Mouse (Mus musculus) forebrain, embryonic 13.5 days (tissue): Measurements from ENCODE around the gene Polr2b. TPM values are rescaled to one million over a fixed set of nuclear protein-coding genes. Genes with fewer than 3 reads are reported as not detected.

Source experiments
- ATAC-seq: fragments of 200-750 bp; cut with Nextera tagmentation; 2 replicates; pipeline ENCODE4 v1.8.0; 2017
- H3K27ac ChIP-seq: fragments of 300-500 bp; sonication (generic); 2 replicates; pipeline ENCODE4 v1.5.1; 2015; ENCODE audit warnings: inconsistent platforms, mild to moderate bottlenecking, moderate library complexity
- H3K27me3 ChIP-seq: fragments of 300-500 bp; sonication (generic); 2 replicates; pipeline ENCODE4 v1.6.1; 2015; ENCODE audit warnings: mild to moderate bottlenecking, inconsistent platforms
- H3K36me3 ChIP-seq: fragments of 300-500 bp; sonication (generic); 2 replicates; pipeline ENCODE4 v1.6.1; 2015; ENCODE audit warnings: mild to moderate bottlenecking, inconsistent platforms; ENCODE audit not compliant: poor library complexity, severe bottlenecking
- H3K4me1 ChIP-seq: fragments of 300-500 bp; sonication (generic); 2 replicates; pipeline ENCODE4 v1.6.1; 2015; ENCODE audit warnings: inconsistent platforms
- H3K4me2 ChIP-seq: fragments of 300-500 bp; sonication (generic); 2 replicates; pipeline ENCODE4 v1.6.1; 2015; ENCODE audit warnings: inconsistent platforms, mild to moderate bottlenecking, moderate library complexity
- H3K4me3 ChIP-seq: fragments of 300-500 bp; sonication (generic); 2 replicates; pipeline ENCODE4 v1.5.1; 2015; ENCODE audit warnings: mild to moderate bottlenecking, inconsistent platforms
- H3K9ac ChIP-seq: fragments of 300-500 bp; sonication (generic); 2 replicates; pipeline ENCODE4 v1.6.1; 2015; ENCODE audit warnings: mild to moderate bottlenecking, inconsistent platforms
- H3K9me3 ChIP-seq: fragments of 300-500 bp; sonication (generic); replicated peaks from 2 replicates; pipeline ENCODE4 v1.6.1; 2016; ENCODE audit warnings: inconsistent platforms
- WGBS: fragments of 180-500 bp; shearing (Covaris S2); methylation state at CpG from one replicate; pipeline ENCODE4 v1.1.7; 2015; 5-methylcytosine and 5-hydroxymethylcytosine counted together
- polyA plus RNA-seq: library from polyadenylated mRNA; unstranded; fragments of >200 nt; fragmentation: Nextera tagmentation; extraction: Ambion mirVana; gene quantifications from 2 replicates; pipeline ENCODE4 v1.2.1, GENCODE M21; 2015

Polr2b gene
- polyA plus RNA-seq, 1 experiment from 2014 or later: 82.5 TPM

GRCm38 (mm10) chr5:77307821-77308553 lies 2.0 kb upstream of the Polr2b start:
- Histone ChIP-seq H3K36me3 (peaks cover 41% of the 10 kb centered on the region), H3K27me3 (no peaks in the 10 kb centered on the region), H3K4me1 (peaks cover 35% of the 10 kb centered on the region), H3K9me3 (no peaks in the 10 kb centered on the region), H3K27ac (no peak overlapping the region), H3K9ac (peak overlapping the region; percentile 94), H3K4me3 (peak overlapping the region; percentile 99), H3K4me2 (peak overlapping the region; percentile 99)
- no peak for ATAC-seq
- 81% methylated on average over 5 of the region's 5 CpGs for WGBS

- peak overlapping the region; percentile 94 for H3K9ac ChIP-seq
- peak; percentile 25 for ATAC-seq
- H3K36me3 ChIP-seq: peaks cover 44% of the 10 kb centered on the region
- peak overlapping the region; percentile 99 for H3K4me3 ChIP-seq
- peak overlapping the region; percentile 99 for H3K4me2 ChIP-seq
- under 1% methylated on average over 74 of the region's 76 CpGs for WGBS
- peak overlapping the region; percentile 88 for H3K27ac ChIP-seq
- no peaks in the 10 kb centered on the region for H3K9me3 ChIP-seq
- H3K27me3 ChIP-seq: no peaks in the 10 kb centered on the region
- H3K4me1 ChIP-seq: peaks cover 35% of the 10 kb centered on the region
These were observed 668 bp upstream of the Polr2b start for GRCm38 (mm10) chr5:77309051-77309906.

- H3K9me3 ChIP-seq: no peaks in the 10 kb centered on the region
- no peak overlapping the region for H3K27ac ChIP-seq
- H3K36me3 ChIP-seq: peaks cover 57% of the 10 kb centered on the region
- peaks cover 15% of the 10 kb centered on the region for H3K4me1 ChIP-seq
- no peak overlapping the region for H3K4me3 ChIP-seq
- no peaks in the 10 kb centered on the region for H3K27me3 ChIP-seq
- H3K4me2 ChIP-seq: no peak overlapping the region
- H3K9ac ChIP-seq: no peak overlapping the region
- ATAC-seq: no peak
- 94% methylated on average over 4 of the region's 4 CpGs for WGBS
These were observed 4.3 kb downstream of the Polr2b start for GRCm38 (mm10) chr5:77314206-77314605.

- Histone ChIP-seq H3K9ac (no peak overlapping the region), H3K36me3 (peaks cover 62% of the 10 kb centered on the region), H3K4me2 (no peak overlapping the region), H3K27me3 (no peaks in the 10 kb centered on the region), H3K9me3 (no peaks in the 10 kb centered on the region), H3K27ac (no peak overlapping the region), H3K4me1 (peaks cover 15% of the 10 kb centered on the region), H3K4me3 (no peak overlapping the region)
- no peak for ATAC-seq
- WGBS: 94% methylated on average over 6 of the region's 6 CpGs
These were observed 5.0 kb downstream of the Polr2b start for GRCm38 (mm10) chr5:77314986-77315385.

GRCm38 (mm10) chr5:77324936-77325335 lies 15.0 kb downstream of the Polr2b start:
- Histone ChIP-seq H3K9ac (no peak overlapping the region), H3K36me3 (peaks cover 93% of the 10 kb centered on the region), H3K9me3 (no peaks in the 10 kb centered on the region), H3K27ac (no peak overlapping the region), H3K27me3 (no peaks in the 10 kb centered on the region), H3K4me3 (no peak overlapping the region), H3K4me1 (no peaks in the 10 kb centered on the region), H3K4me2 (no peak overlapping the region)
- no peak for ATAC-seq
- WGBS: 83% methylated on average over 1 of the region's 1 CpGs

GRCm38 (mm10) chr5:77330154-77330553 lies 20.2 kb downstream of the Polr2b start:
- no peak overlapping the region for H3K4me2 ChIP-seq
- H3K4me3 ChIP-seq: no peak overlapping the region
- no peak overlapping the region for H3K9ac ChIP-seq
- H3K27ac ChIP-seq: no peak overlapping the region
- no peaks in the 10 kb centered on the region for H3K9me3 ChIP-seq
- H3K36me3 ChIP-seq: peaks cover 87% of the 10 kb centered on the region
- no peaks in the 10 kb centered on the region for H3K4me1 ChIP-seq
- ATAC-seq: no peak
- H3K27me3 ChIP-seq: no peaks in the 10 kb centered on the region
- 73% methylated on average over 5 of the region's 5 CpGs for WGBS

GRCm38 (mm10) chr5:77340033-77340432 lies 30.1 kb downstream of the Polr2b start:
- 92% methylated on average over 4 of the region's 4 CpGs for WGBS
- H3K4me2 ChIP-seq: no peak overlapping the region
- no peak overlapping the region for H3K9ac ChIP-seq
- H3K4me1 ChIP-seq: no peaks in the 10 kb centered on the region
- no peak overlapping the region for H3K4me3 ChIP-seq
- H3K27ac ChIP-seq: no peak overlapping the region
- H3K27me3 ChIP-seq: no peaks in the 10 kb centered on the region
- H3K9me3 ChIP-seq: no peaks in the 10 kb centered on the region
- peaks cover 92% of the 10 kb centered on the region for H3K36me3 ChIP-seq
- ATAC-seq: no peak

GRCm38 (mm10) chr5:77348901-77349300 lies 39.0 kb downstream of the Polr2b start:
- no peak for ATAC-seq
- H3K4me1 ChIP-seq: no peaks in the 10 kb centered on the region
- H3K9me3 ChIP-seq: no peaks in the 10 kb centered on the region
- H3K9ac ChIP-seq: no peak overlapping the region
- no peak overlapping the region for H3K4me3 ChIP-seq
- peaks cover 64% of the 10 kb centered on the region for H3K36me3 ChIP-seq
- H3K27ac ChIP-seq: no peak overlapping the region
- H3K4me2 ChIP-seq: no peak overlapping the region
- no peaks in the 10 kb centered on the region for H3K27me3 ChIP-seq
- WGBS: 97% methylated on average over 8 of the region's 8 CpGs

GRCm38 (mm10) chr5:77349971-77350658 lies 40.2 kb downstream of the Polr2b start:
- Histone ChIP-seq H3K4me3 (no peak overlapping the region), H3K9ac (no peak overlapping the region), H3K4me2 (no peak overlapping the region), H3K36me3 (peaks cover 53% of the 10 kb centered on the region), H3K27ac (no peak overlapping the region), H3K4me1 (peaks cover 7% of the 10 kb centered on the region; the same call in 1 of the 2 replicates), H3K27me3 (peaks cover 4% of the 10 kb centered on the region; the same call in 1 of the 2 replicates), H3K9me3 (no peaks in the 10 kb centered on the region)
- ATAC-seq: no peak
- WGBS: 92% methylated on average over 15 of the region's 15 CpGs

- 80% methylated on average over 9 of the region's 9 CpGs for WGBS
- Histone ChIP-seq H3K9ac (no peak overlapping the region), H3K27me3 (peaks cover 11% of the 10 kb centered on the region; the same call in 1 of the 2 replicates), H3K36me3 (peaks cover 39% of the 10 kb centered on the region), H3K4me2 (no peak overlapping the region), H3K4me3 (no peak overlapping the region), H3K27ac (no peak overlapping the region), H3K4me1 (peaks cover 7% of the 10 kb centered on the region; the same call in 1 of the 2 replicates), H3K9me3 (no peaks in the 10 kb centered on the region)
- no peak for ATAC-seq
These were observed 41.7 kb downstream of the Polr2b start for GRCm38 (mm10) chr5:77351691-77352090.

- Histone ChIP-seq H3K27me3 (peaks cover 11% of the 10 kb centered on the region; the same call in 1 of the 2 replicates), H3K9me3 (no peaks in the 10 kb centered on the region), H3K9ac (peak overlapping the region; percentile 51; the same call in 1 of the 2 replicates), H3K4me3 (peak overlapping the region; percentile 17; the same call in 1 of the 2 replicates), H3K4me2 (peak overlapping the region; percentile 52), H3K27ac (no peak overlapping the region), H3K36me3 (peaks cover 12% of the 10 kb centered on the region), H3K4me1 (peaks cover 21% of the 10 kb centered on the region)
- 11% methylated on average over 16 of the region's 16 CpGs for WGBS
- ATAC-seq: peak; percentile 82
These were observed 44.4 kb downstream of the Polr2b start for GRCm38 (mm10) chr5:77354361-77354787.
